Mouse (Mus musculus): Measurements from ENCODE around the gene Usp43. TPM values are rescaled to one million over a fixed set of nuclear protein-coding genes. Genes with fewer than 3 reads are reported as not detected.

The Usp43 gene
- polyA plus RNA-seq (2015; fragmentation: Nextera tagmentation; extraction: Ambion mirVana) = 3.7 and 4.8 TPM in 2 replicates

GRCm38 (mm10) chr11:67921827-67922754 is at the start of gene Usp43:
Gene Usp43, minus strand, starts transcription at chr11:67922153.
- H3K4me3 ChIP-seq (replicated peaks) = peak within 1 kb of the TSS; percentile 75
- H3K9me3 ChIP-seq = no peaks in the 10 kb centered on the region
- H3K9ac ChIP-seq = peak within 1 kb of the TSS; percentile 72
- peaks cover 5% of the 10 kb centered on the region; the same call in 1 of the 2 replicates for H3K27me3 ChIP-seq (replicated peaks)
- peak within 1 kb of the TSS; percentile 94 for H3K27ac ChIP-seq
- ATAC-seq (ENCODE audit: insufficient read depth, low FRiP score, low read depth) = peak; percentile 88
- no peaks in the 10 kb centered on the region for H3K36me3 ChIP-seq
- 1% methylated on average over 72 of the region's 80 CpGs for WGBS
- H3K4me1 ChIP-seq = 0 out of 2 replicates have a peak, but pooled peaks cover 2% of the 10 kb centered on the region
- H3K4me2 ChIP-seq = peak within 1 kb of the TSS; percentile 99

GRCm38 (mm10) chr11:67967831-67968230 is 45.9 kb upstream of the Usp43 start:
- Histone ChIP-seq H3K4me2 (no peak overlapping the region), H3K27ac (no peak overlapping the region), H3K36me3 (no peaks in the 10 kb centered on the region), H3K9ac (no peak overlapping the region), H3K4me3 (replicated peaks) (no peak overlapping the region), H3K9me3 (no peaks in the 10 kb centered on the region), H3K27me3 (replicated peaks) (no peaks in the 10 kb centered on the region), H3K4me1 (peaks cover 15% of the 10 kb centered on the region; the same call in 1 of the 2 replicates)
- WGBS = 61% methylated on average over 11 of the region's 11 CpGs
- no peak for ATAC-seq (ENCODE audit: insufficient read depth, low FRiP score, low read depth)

- under 1% methylated on average over 28 of the region's 28 CpGs for WGBS
Measured at GRCm38 (mm10) chr11:67965905-67966878, 44.2 kb upstream of the Usp43 start, which contains the start of gene Stx8. Gene Stx8, plus strand, starts transcription at chr11:67966193.

GRCm38 (mm10) chr11:67965242-67965883 is 43.4 kb upstream of the Usp43 start, which contains the start of gene Cfap52:
Gene Cfap52, minus strand, starts transcription at chr11:67965651.
- Histone ChIP-seq H3K4me1 (peaks cover 15% of the 10 kb centered on the region; the same call in 1 of the 2 replicates), H3K9me3 (no peaks in the 10 kb centered on the region), H3K4me3 (replicated peaks) (peak within 1 kb of the TSS; percentile 94), H3K4me2 (peak within 1 kb of the TSS; percentile 80), H3K9ac (peak within 1 kb of the TSS; percentile 69), H3K36me3 (no peaks in the 10 kb centered on the region), H3K27me3 (replicated peaks) (no peaks in the 10 kb centered on the region), H3K27ac (peak within 1 kb of the TSS; percentile 51; the same call in 1 of the 2 replicates)
- ATAC-seq (ENCODE audit: insufficient read depth, low FRiP score, low read depth) = peak; percentile 49
- 7% methylated on average over 15 of the region's 15 CpGs for WGBS

More at GRCm38 (mm10) chr11:67965905-67966878, 44.2 kb upstream of the Usp43 start, which contains the start of gene Stx8:
- Histone ChIP-seq H3K4me3 (replicated peaks) (peak within 1 kb of the TSS; percentile 94), H3K27ac (peak within 1 kb of the TSS; percentile 51; the same call in 1 of the 2 replicates), H3K4me2 (peak within 1 kb of the TSS; percentile 80), H3K27me3 (replicated peaks) (no peaks in the 10 kb centered on the region), H3K36me3 (no peaks in the 10 kb centered on the region), H3K9ac (peak within 1 kb of the TSS; percentile 69), H3K4me1 (peaks cover 15% of the 10 kb centered on the region; the same call in 1 of the 2 replicates), H3K9me3 (no peaks in the 10 kb centered on the region)
- ATAC-seq (ENCODE audit: insufficient read depth, low FRiP score, low read depth) = peak; percentile 83; the same call in 1 of the 2 replicates

GRCm38 (mm10) chr11:67964110-67964509 is 42.2 kb upstream of the Usp43 start:
- Histone ChIP-seq H3K4me1 (peaks cover 15% of the 10 kb centered on the region; the same call in 1 of the 2 replicates), H3K27ac (no peak overlapping the region), H3K36me3 (no peaks in the 10 kb centered on the region), H3K27me3 (replicated peaks) (no peaks in the 10 kb centered on the region), H3K9ac (no peak overlapping the region), H3K4me3 (replicated peaks) (no peak overlapping the region), H3K9me3 (no peaks in the 10 kb centered on the region), H3K4me2 (no peak overlapping the region)
- WGBS = 70% methylated on average over 6 of the region's 6 CpGs
- no peak for ATAC-seq (ENCODE audit: insufficient read depth, low FRiP score, low read depth)

GRCm38 (mm10) chr11:67954413-67954812 is 32.5 kb upstream of the Usp43 start:
- H3K4me1 ChIP-seq = no peaks in the 10 kb centered on the region
- WGBS = 86% methylated on average over 6 of the region's 6 CpGs
- H3K4me2 ChIP-seq = no peak overlapping the region
- H3K9me3 ChIP-seq = no peaks in the 10 kb centered on the region
- H3K4me3 ChIP-seq (replicated peaks) = no peak overlapping the region
- no peak for ATAC-seq (ENCODE audit: insufficient read depth, low FRiP score, low read depth)
- H3K27me3 ChIP-seq (replicated peaks) = no peaks in the 10 kb centered on the region
- no peak overlapping the region for H3K27ac ChIP-seq
- H3K9ac ChIP-seq = no peak overlapping the region
- H3K36me3 ChIP-seq = no peaks in the 10 kb centered on the region

- H3K9ac ChIP-seq = no peak overlapping the region
- no peak overlapping the region for H3K4me3 ChIP-seq (replicated peaks)
- no peak overlapping the region for H3K4me2 ChIP-seq
- H3K4me1 ChIP-seq = no peaks in the 10 kb centered on the region
- no peak for ATAC-seq (ENCODE audit: insufficient read depth, low FRiP score, low read depth)
- no peaks in the 10 kb centered on the region for H3K9me3 ChIP-seq
- no peaks in the 10 kb centered on the region for H3K36me3 ChIP-seq
- H3K27ac ChIP-seq = no peak overlapping the region
- H3K27me3 ChIP-seq (replicated peaks) = no peaks in the 10 kb centered on the region
- 78% methylated on average over 5 of the region's 5 CpGs for WGBS
Measured at GRCm38 (mm10) chr11:67953604-67954003, 31.7 kb upstream of the Usp43 start.

GRCm38 (mm10) chr11:67949475-67949874 is 27.5 kb upstream of the Usp43 start:
- Histone ChIP-seq H3K36me3 (no peaks in the 10 kb centered on the region), H3K27me3 (replicated peaks) (no peaks in the 10 kb centered on the region), H3K27ac (no peak overlapping the region), H3K4me3 (replicated peaks) (no peak overlapping the region), H3K4me2 (no peak overlapping the region), H3K9ac (no peak overlapping the region), H3K4me1 (no peaks in the 10 kb centered on the region; the same call in 1 of the 2 replicates), H3K9me3 (no peaks in the 10 kb centered on the region)
- ATAC-seq (ENCODE audit: insufficient read depth, low FRiP score, low read depth) = no peak
- WGBS = 87% methylated on average over 9 of the region's 9 CpGs

GRCm38 (mm10) chr11:67948229-67948628 is 26.3 kb upstream of the Usp43 start:
- 32% methylated on average over 3 of the region's 3 CpGs for WGBS
- Histone ChIP-seq H3K36me3 (no peaks in the 10 kb centered on the region), H3K4me3 (replicated peaks) (no peak overlapping the region), H3K27ac (no peak overlapping the region), H3K9me3 (no peaks in the 10 kb centered on the region), H3K9ac (no peak overlapping the region), H3K4me1 (no peaks in the 10 kb centered on the region; the same call in 1 of the 2 replicates), H3K27me3 (replicated peaks) (no peaks in the 10 kb centered on the region), H3K4me2 (no peak overlapping the region)
- ATAC-seq (ENCODE audit: insufficient read depth, low FRiP score, low read depth) = no peak

- 90% methylated on average over 3 of the region's 3 CpGs for WGBS
Measured at GRCm38 (mm10) chr11:67932156-67932555, 10.2 kb upstream of the Usp43 start.

More at GRCm38 (mm10) chr11:67932156-67932555, 10.2 kb upstream of the Usp43 start:
- no peaks in the 10 kb centered on the region for H3K27me3 ChIP-seq (replicated peaks)
- H3K4me2 ChIP-seq = no peak overlapping the region
- no peaks in the 10 kb centered on the region for H3K9me3 ChIP-seq
- H3K4me3 ChIP-seq (replicated peaks) = no peak overlapping the region
- no peak for ATAC-seq (ENCODE audit: insufficient read depth, low FRiP score, low read depth)
- no peaks in the 10 kb centered on the region for H3K4me1 ChIP-seq
- no peaks in the 10 kb centered on the region for H3K36me3 ChIP-seq
- H3K9ac ChIP-seq = no peak overlapping the region
- H3K27ac ChIP-seq = no peak overlapping the region
